Mouse (Mus musculus) layer of hippocampus, postnatal 25 days (tissue): ENCODE measurements around the gene Siah1a. TPM values are rescaled to one million over a fixed set of nuclear protein-coding genes. Genes with fewer than 3 reads are reported as not detected.

Source experiments
- DNase-seq, 2 experiments: peaks; one replicate each; pipeline ENCODE4 v3.0.0; 2022; ENCODE audit warnings: mixed read lengths in 2 of 2, low spot score in 1 of 2; ENCODE audit errors: extremely low spot score in 1 of 2
- total RNA-seq, 2 experiments: library from RNA; stranded (reverse); gene quantifications; 2 replicates each; pipeline ENCODE4 v1.2.3; 2021

The Siah1a gene
- total RNA-seq: 10 to 100 TPM; 31.5 to 35.7 TPM

DNA sequence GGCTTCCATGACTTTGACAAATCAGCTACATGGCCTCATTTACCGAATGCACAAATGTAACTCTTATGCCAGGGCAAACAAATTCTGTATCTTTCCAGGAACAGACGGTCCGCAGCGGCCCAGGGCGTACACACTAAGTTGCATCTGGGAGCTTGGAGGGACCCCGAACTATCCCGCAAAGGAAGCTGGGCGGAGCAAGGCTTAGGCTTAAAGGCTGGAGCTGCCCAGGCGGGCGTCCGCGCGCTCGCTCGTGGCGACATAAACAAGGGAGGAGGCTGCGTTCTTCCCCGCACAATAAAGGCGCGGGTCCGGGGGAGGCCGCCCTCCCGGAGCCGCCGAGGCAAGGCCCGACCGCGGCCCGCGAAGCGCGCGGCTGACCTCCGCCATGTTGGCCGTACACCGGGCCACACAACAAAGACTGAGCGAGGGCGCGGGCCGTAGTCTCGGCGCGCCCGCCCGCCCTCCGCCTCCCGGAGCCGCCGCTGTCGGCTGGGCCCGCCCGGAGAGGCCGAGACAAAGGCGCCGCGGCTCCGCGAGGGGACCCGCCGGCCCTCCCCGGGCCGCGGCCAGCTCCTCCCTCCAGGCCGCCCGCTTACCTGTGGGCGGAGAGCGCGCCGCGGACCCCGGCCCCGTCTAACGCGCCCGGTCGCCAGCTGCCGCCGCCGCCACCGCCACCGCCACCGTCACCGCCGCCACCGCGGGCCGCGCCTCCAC lies at the start of gene Siah1a, which contains the start of gene Gm10638:
Gene Siah1a, minus strand, starts transcription at position 714 of the 714 bp plus-strand sequence.
Gene Gm10638, plus strand, starts transcription at position 479 of the 714 bp plus-strand sequence.
- DNase-seq: peak; percentile 44 to 64

DNA sequence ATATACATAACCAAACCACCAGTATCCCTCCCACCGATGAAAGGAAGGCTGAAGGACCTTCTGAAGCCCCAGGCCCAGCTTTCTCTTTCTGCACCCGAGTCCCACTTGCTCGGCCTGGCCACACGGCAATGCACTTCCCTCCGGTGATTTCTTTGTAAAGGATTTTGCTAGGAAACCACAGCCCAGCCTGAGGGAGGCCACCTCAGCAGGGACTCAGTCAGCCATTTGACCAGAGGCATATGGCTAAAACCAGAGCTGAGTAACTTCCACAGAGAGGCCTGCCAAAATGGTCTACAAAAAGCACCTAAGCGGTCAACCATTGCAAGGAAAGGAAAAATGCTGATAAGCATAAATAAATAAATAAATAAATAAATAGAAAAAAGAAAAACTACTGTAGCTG lies 49.0 kb upstream of the Siah1a start:
- no peak for DNase-seq

DNA sequence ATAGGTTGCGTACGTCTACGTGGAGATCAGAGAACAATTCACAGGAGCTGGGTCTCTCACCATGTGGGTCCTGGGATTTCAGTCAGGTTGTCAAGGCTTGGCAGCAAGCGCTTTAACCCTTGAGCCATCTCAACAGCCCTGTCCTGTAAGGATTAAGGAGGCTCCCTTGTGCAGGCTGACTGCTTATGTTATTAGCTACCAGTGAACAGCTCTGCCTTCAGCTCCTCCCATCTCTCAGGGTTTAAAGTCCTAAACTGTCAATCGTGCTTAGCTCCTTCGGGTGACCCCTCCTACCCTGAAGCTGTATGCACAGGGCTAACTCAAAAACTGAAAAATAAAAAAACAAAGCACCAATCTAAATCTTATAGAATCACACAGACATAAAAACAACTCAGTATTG lies 45.8 kb upstream of the Siah1a start:
- DNase-seq: no peak

DNA sequence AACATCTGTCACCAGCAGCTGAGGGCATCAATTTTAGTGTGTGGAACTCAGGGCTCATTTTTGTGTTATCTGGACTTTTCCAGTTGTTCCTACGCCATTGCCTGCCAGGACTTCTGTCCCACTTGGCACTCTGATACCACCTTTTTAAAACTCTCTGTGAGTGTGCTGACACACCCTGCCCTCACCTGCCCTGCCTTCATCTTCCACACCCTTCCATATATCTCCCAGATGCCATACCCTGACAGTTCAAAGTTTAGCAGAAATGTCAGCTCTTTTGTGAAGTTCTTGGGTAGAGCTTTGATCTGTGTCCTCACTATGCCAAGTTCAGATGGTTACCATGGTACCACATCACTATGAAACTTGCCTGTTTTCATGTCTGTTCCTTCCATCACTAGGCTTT lies 43.8 kb upstream of the Siah1a start:
- DNase-seq: no peak

DNA sequence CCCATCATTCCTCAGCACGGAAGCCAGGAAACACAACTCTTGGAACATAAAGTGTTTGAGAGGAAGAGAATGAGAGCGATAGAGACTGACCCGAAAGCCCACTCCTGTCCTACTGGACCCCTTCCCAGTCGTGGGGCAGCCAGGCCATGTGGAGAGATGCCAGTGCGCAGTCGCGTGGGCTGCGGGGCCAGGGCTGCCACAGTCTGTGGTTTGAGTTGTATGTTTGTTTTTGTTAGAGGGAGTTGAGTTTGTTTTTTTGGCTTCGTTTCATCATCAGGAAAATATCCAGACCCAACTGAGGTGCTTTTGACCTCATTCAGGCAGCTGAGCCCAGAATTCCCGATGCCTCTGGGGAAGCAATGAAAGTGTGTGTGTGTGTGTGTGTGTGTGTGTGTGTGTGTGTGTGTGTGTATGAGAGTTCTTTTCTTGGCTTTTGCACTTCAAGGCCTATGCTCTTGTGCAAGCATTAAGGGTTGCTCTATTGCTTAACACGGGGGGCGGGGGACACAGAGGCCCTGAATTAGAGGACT lies 42.2 kb upstream of the Siah1a start:
- DNase-seq: no peak

DNA sequence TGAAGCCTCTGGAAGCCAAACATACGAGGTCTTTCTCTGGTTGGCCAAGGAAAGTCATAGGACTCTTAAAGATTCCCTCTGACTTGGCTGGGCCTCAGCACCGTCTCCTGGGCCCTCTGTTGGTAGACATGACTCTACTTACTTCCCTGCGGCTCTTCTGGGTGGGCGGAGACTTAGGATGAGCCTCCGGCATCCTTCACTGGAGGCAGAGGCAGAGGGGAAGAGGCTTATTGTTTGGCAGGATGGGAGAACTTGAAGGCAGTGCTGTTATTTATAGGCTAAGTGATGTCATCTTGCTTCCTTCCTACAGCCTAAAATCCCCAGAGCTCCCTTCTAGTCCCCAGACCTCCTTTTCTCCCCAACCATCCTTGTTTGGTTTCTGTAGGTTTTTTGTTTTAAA lies 40.8 kb upstream of the Siah1a start:
- no peak for DNase-seq

DNA sequence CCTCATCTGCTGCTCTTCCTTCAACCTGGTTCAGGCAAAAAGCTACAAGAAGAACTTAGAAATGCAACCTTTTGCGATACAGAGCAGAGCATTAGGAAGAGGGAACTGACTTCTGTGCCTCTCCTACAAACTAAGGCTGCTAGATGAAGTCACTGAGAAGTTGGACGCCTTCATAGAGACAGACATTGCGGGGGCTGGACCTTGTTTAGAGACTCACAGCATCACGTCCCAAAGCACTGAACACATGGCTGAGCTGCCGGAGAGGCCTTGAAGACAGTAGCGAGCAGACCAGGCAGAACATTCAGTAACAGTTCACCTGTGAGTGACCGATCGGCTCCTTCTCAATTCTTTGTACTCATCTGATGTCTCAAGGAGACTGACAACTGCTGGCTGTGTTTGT lies 35.4 kb upstream of the Siah1a start:
- DNase-seq: no peak

DNA sequence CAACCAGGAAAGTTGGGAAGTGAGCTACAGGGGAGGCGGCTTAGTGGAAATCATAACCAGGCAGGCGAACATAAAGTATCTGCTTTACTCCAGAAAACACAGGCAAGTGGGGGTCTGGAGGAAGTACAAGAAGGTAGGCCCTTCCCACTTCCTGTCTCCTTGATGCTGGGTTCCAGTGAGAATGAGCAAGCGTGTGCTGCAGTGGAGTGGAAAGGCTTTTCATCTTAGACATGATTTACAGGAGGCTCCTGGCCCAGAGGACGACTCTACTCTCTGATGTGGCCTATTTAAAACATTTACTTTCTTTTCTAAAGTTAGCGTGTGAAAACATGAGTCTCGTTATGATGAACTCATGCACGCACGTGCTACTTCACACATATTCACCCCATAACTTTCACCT lies 33.5 kb upstream of the Siah1a start:
- no peak for DNase-seq

DNA sequence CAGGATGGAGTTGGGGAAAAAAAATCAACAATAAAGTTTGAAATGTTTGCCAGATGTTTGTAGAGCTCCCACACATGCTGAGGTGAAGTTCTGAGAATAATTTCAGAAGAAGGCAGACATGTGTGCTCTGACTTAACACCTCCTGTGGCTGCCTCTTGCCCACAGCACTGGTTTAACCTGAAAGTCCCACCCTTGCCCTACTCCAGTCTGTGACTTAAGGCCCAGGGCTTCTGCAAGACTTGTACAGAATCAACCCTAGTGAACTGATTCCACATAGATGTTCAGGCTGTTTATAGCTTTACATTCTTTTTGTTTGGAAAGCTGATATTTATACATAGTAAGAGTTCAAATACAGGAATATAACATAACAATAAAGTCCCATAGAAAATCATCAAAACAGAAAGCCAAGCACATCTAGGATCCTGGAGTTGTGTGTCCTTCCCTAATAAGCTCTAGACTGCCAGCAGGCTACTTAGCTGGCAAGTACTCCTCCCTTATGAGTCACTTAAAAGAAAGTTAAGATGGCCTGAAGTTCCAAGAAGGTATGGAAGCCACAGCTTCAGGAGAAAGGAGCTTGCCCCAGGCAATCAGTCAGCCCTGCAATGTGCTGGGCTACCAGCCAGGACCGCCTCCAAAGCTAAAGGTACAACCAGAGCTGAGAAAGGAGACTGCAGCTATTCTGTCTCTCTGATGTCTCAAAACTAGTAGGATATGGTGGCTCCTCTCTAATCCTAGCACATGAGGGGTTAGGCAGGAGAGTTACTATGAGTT lies 24.4 kb upstream of the Siah1a start:
- DNase-seq: no peak

DNA sequence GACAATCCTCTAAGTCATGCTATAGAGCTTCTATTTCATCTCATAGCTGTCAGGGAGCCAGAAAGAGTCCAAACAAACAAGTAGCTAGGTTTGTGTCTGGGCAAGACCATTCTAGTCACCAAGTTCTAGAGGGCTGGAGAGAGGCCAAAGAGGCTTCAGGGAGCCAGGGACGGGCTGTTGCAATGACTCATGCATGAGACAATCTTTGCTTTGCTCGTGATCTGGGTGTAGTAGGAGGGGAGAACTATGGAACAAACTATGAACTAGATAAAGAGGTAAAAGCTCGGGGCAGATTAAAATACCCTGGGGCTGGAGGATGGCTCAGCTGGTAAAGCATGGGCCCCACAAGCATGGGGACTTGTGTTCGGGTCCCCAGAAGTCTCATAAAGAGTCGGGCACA lies 22.8 kb upstream of the Siah1a start:
- DNase-seq: no peak

DNA sequence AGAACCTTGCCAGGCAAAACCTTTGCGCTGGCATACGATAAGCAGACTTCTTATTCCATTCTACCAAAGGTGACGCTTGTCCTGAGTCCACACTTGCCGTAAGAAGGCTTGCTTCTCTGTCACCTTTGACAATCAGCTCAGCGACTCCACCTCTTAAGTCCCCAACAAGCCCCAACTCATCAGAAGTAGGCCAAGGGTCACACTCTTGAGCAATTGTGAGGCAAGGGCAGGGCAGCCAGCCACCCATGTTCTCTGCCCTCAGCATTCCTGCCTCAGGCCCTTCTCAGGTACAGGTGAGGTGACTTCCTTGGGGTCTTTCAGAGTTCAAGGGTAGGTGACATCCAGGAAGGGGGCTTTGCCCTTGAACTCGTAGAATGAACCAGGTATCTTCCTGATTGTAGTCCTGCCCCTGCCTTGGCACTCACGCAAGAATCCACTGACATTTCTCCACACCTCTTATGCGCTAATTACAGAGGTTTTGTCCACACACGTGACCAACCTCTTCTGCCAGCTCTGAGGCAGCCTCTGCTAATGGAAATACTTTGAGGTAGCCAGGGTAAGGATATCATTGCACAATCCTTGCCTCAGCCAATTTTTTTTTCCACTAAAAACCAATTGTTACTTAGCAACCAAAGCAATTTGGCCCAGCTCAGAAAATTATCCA lies 20.9 kb upstream of the Siah1a start:
- no peak for DNase-seq

DNA sequence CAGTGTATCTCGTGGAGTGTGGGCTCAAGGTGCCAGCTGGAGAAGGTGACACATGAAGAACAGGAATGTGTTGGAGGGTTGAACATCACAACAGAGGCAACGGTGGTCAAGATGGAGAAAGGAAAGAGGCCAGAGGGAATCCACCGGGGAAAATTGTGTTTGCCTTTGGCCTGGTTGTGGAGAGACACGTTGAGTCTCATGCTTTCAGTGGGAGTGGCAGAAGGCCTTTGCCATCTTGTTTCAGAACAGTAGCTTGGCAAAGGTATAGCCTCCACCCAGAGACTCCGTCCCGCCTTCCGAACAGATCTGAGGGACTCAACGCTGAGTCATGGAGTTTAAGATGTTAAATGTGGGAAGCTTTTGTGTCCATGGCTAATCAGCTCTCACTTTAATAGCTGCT lies 19.9 kb upstream of the Siah1a start:
- no peak for DNase-seq

DNA sequence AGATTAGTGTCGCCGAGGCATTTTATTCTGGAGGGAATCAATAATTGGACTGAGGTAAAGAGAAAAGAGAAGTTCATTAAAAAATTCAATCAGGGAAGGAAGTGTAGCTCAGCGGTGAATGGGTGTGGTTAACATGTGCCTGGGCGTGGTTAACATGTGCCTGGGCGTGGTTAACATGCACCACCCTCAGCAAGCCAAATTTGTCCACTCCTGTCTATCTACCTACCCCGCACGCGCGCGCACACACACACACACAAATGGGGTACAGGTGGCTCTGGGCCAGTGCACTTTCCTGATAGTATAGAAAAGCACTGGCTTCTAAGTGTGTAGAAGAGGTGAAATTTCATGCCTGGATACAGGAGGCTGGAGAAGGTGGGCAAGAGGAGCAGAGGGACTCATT lies 19.4 kb upstream of the Siah1a start:
- no peak for DNase-seq

DNA sequence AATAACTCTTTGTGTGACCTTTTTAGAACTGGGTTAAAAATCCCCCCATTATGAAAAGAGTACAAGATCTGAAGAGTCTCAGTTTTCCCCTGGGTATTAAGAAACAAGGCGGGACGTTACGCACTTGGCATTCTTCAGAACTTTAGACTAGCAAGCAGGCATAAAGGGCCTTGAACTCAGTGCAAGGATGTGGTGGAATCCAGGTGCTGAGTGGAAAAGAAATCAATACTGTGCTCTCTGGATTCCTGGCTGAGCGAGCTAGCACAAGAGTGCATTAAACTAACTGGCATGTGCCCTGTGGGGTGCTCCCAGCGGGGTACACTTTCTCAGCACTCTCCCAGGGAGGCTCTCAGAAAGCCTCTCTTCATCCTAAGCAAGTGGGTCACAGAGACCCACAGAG lies 17.1 kb upstream of the Siah1a start:
- DNase-seq: no peak

DNA sequence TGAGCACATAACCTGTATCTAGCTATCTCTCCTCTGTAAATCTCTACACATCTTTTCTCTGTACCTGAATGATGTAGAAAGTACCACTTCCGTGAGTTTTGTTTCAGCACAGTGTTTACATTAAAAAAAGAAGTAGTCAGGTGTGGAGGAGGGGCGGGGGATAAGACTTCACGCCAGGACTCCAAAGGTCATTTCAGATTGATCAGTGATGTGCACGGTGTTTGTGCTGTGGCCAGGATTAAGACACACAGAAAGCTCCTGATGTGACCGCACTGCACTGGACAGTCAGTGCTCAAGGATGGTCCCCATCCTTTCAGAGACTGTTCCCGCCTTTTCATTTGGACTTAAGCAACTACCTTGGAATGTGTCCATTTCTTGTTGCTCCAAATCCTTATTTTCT lies 15.0 kb upstream of the Siah1a start:
- no peak for DNase-seq

DNA sequence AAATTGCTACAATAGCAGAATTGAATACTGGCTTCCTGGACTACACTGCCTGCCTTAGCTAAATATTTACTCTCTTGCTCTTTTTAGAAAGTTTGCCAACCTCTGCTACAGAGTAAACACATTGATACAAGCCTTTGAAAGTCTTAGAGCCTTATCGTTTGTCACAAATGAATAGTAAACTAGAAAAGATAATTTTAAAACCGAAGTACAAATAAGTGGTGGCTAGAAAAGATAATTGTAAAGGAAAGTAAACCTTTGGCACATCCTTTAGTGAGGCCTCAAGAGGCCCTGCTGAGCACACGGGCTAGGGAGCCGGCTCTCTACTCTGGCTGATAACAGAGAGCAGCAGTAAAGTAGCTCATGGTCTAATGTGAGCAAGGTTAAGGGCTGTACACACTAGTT lies 13.4 kb upstream of the Siah1a start:
- no peak for DNase-seq

DNA sequence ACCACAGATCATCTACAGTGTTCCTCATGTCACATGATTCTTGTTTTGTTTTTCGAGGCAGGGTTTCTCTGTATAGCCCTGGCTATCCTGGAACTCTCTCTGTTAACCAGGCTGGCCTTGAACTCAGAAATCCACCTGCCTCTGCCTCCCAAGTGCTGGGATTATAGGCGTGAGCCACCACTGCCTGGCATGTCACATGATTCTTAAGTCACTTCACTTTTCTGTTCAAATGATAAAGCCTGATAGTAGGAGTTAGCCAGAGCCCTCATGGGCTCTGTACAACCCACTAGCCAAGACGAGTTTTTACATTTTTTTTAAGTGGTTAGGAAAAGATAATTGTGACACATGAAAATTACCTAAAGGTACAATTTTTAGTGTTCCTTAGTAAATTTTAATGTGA lies 12.9 kb upstream of the Siah1a start:
- no peak for DNase-seq

DNA sequence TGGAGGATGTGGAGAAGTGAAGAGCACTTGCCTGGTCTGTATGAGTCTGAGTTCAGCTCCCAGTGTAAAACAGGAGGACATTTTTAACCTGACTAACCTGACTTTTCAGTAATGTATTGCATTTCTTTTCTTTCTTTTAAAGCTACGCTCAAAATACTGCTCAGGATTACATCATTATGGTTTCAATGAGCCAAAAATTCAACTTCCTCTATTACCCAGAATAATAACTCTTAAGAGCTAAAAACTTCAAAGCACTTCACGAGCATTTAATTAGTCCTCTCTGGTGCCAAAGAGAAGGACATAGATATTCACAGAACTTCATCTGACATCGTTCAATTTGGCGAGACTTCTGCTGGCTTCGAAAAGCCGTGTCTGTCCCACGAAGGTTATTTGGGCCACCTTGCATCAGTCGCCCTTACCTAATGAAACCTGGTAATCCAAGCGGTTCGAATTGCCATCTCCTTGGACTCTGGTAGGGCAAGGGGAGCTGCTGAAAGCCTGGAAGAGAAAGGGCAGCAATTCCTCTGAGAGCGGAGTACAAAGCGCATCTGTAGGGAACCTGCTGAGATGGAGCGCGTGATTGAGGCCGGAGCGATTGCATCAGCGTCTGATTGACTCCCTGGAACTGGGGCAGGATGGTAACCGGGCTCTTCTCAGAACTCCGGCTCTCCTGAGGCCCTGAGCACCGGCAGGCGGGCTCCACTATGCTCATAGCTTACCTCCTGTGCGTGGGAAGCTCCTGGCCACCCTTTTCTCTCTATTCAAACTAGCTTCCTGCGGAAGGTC lies 11.4 kb upstream of the Siah1a start:
- peak in 1 of 2 experiments; percentile 17 for DNase-seq

DNA sequence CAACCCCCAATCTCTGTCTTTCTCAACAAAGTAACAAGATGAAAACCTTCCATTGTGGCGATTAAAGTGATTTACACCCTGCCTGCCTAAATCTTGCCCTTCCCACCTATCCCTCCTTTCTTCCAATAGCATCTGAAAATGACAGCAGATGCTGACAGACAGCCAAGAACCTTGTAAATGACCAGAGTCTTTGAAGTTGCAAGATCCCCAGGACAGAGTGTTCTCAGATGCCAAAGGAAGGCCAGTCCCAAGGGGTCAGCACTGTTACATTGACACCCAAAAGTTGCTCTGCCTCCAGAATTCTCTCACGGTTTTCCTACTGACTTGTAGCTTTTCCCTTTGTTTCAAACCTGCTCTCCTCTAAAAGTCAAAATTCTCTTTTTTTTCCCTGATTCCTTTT lies 4.1 kb upstream of the Siah1a start:
- no peak for DNase-seq

DNA sequence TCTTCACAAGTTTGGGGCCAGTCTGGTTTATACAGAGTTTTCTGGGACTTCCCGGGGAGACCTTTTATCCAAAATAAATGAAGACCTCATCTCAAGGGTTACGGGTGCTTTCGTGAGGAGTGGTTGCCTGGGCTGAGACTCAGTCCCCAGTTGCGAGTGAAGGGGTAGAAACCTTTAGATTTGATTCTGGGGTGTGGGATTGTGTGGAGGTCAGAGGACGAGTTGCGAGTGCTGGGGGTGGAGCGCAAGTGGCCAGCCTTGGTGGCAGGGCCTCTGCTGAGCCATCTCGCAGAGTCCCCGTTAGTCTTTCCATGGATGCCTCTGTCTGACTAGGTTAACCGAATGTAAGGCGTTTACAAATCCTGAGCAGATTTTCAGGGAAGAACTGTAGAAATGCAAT lies 777 bp upstream of the Siah1a start:
- DNase-seq: no peak
